Mouse (Mus musculus): ENCODE measurements around the gene Iqsec1. TPM values are rescaled to one million over a fixed set of nuclear protein-coding genes. Genes with fewer than 3 reads are reported as not detected.

The Iqsec1 gene
- polyA plus RNA-seq, 1 experiment = 41.7 TPM

GRCm38 (mm10) chr6:90823322-90823721 is 165.2 kb downstream of the Iqsec1 start:
- TF ChIP-seq CTCF (IDR thresholded peaks at IDR 0.05; ENCODE audit: low read depth, low read length) (no peak), POLR2A (IDR thresholded peaks at IDR 0.05; ENCODE audit: insufficient read depth, low read length) (no peak), EP300 (IDR thresholded peaks at IDR 0.05; ENCODE audit: insufficient read depth, low read depth, low read length) (no peak)
- H3K36me3 ChIP-seq (ENCODE audit: control insufficient read depth, insufficient read depth, low read length, poor library complexity, severe bottlenecking) = no peaks in the 10 kb centered on the region
- H3K9me3 ChIP-seq (replicated peaks; ENCODE audit: control insufficient read depth, insufficient read depth, low read length, poor library complexity, severe bottlenecking) = no peaks in the 10 kb centered on the region

GRCm38 (mm10) chr6:90821916-90822602 is 166.4 kb downstream of the Iqsec1 start:
- Histone ChIP-seq H3K27ac (ENCODE audit: insufficient read depth, low read length) (no peak overlapping the region), H3K9ac (ENCODE audit: low read depth, poor library complexity, severe bottlenecking) (no peak overlapping the region), H3K36me3 (ENCODE audit: control insufficient read depth, insufficient read depth, low read length, poor library complexity, severe bottlenecking) (no peaks in the 10 kb centered on the region), H3K4me1 (ENCODE audit: control insufficient read depth, insufficient read depth, low read length) (no peaks in the 10 kb centered on the region), H3K9me3 (replicated peaks; ENCODE audit: control insufficient read depth, insufficient read depth, low read length, poor library complexity, severe bottlenecking) (no peaks in the 10 kb centered on the region), H3K27me3 (ENCODE audit: control insufficient read depth, insufficient read depth, low read length, poor library complexity, severe bottlenecking) (no peaks in the 10 kb centered on the region), H3K4me3 (ENCODE audit: low read depth, low read length) (no peak overlapping the region)
- no peak for TF ChIP-seq EP300 (IDR thresholded peaks at IDR 0.05; ENCODE audit: insufficient read depth, low read depth, low read length)
- TF ChIP-seq CTCF (IDR thresholded peaks at IDR 0.05; ENCODE audit: low read depth, low read length) = no peak
- no peak for TF ChIP-seq POLR2A (IDR thresholded peaks at IDR 0.05; ENCODE audit: insufficient read depth, low read length)

More at GRCm38 (mm10) chr6:90823322-90823721, 165.2 kb downstream of the Iqsec1 start:
- Histone ChIP-seq H3K27ac (ENCODE audit: insufficient read depth, low read length) (no peak overlapping the region), H3K27me3 (ENCODE audit: control insufficient read depth, insufficient read depth, low read length, poor library complexity, severe bottlenecking) (no peaks in the 10 kb centered on the region), H3K9ac (ENCODE audit: low read depth, poor library complexity, severe bottlenecking) (no peak overlapping the region), H3K4me3 (ENCODE audit: low read depth, low read length) (no peak overlapping the region), H3K4me1 (ENCODE audit: control insufficient read depth, insufficient read depth, low read length) (no peaks in the 10 kb centered on the region)

DNA sequence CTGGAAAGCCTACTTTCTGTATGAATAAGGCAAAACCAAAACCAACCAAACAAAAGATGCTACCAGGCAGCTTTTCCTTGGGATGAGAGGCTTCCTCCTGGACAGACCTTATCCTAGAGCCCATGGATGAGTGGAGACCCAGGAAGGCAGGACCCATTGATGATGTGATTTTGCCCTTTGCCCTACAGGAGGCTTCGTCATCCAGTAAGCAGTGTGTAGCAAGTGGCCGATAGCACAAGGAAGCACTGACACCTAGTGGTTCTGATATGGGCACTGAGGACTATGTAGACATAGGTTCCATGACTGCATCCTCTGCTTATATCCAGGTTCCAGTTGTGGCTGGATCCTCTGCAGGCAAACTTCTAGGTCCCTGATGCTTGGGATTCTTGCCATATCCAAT is 168.6 kb downstream of the Iqsec1 start:
- Histone ChIP-seq H3K27me3 (ENCODE audit: control insufficient read depth, insufficient read depth, low read length, poor library complexity, severe bottlenecking) (no peaks in the 10 kb centered on the region), H3K4me3 (ENCODE audit: low read depth, low read length) (no peak overlapping the region), H3K27ac (ENCODE audit: insufficient read depth, low read length) (no peak overlapping the region), H3K9ac (ENCODE audit: low read depth, poor library complexity, severe bottlenecking) (no peak overlapping the region), H3K36me3 (ENCODE audit: control insufficient read depth, insufficient read depth, low read length, poor library complexity, severe bottlenecking) (no peaks in the 10 kb centered on the region), H3K4me1 (ENCODE audit: control insufficient read depth, insufficient read depth, low read length) (no peaks in the 10 kb centered on the region), H3K9me3 (replicated peaks; ENCODE audit: control insufficient read depth, insufficient read depth, low read length, poor library complexity, severe bottlenecking) (no peaks in the 10 kb centered on the region)
- TF ChIP-seq CTCF (IDR thresholded peaks at IDR 0.05; ENCODE audit: low read depth, low read length) (peak; percentile 10), POLR2A (IDR thresholded peaks at IDR 0.05; ENCODE audit: insufficient read depth, low read length) (no peak)

DNA sequence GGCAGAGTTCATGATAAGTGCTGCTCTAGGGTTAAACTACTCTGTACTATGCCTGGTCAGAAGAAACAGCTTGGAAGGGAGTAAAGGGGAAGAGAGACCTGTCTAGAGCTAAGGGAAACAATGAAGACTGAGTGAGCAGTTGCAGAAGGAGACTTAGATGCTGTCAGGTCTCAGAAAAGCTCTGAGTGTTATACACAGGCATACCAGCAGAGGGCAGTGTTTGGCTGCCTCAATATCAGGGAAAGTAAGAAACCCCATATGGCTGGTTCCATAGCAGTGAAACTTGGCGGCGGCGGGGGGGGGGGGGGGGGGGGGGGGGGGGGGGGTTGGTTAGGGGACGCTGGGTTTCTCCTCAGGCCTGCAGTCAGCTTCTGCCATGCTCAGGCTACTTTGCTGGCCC is 169.5 kb downstream of the Iqsec1 start:
- no peaks in the 10 kb centered on the region for H3K27me3 ChIP-seq (ENCODE audit: control insufficient read depth, insufficient read depth, low read length, poor library complexity, severe bottlenecking)
- no peak for TF ChIP-seq EP300 (IDR thresholded peaks at IDR 0.05; ENCODE audit: insufficient read depth, low read depth, low read length)
- TF ChIP-seq POLR2A (IDR thresholded peaks at IDR 0.05; ENCODE audit: insufficient read depth, low read length) = no peak
- TF ChIP-seq CTCF (IDR thresholded peaks at IDR 0.05; ENCODE audit: low read depth, low read length) = no peak
- H3K9me3 ChIP-seq (replicated peaks; ENCODE audit: control insufficient read depth, insufficient read depth, low read length, poor library complexity, severe bottlenecking) = no peaks in the 10 kb centered on the region
- no peak overlapping the region for H3K4me3 ChIP-seq (ENCODE audit: low read depth, low read length)
- no peaks in the 10 kb centered on the region for H3K36me3 ChIP-seq (ENCODE audit: control insufficient read depth, insufficient read depth, low read length, poor library complexity, severe bottlenecking)
- no peaks in the 10 kb centered on the region for H3K4me1 ChIP-seq (ENCODE audit: control insufficient read depth, insufficient read depth, low read length)
- H3K9ac ChIP-seq (ENCODE audit: low read depth, poor library complexity, severe bottlenecking) = no peak overlapping the region
- no peak overlapping the region for H3K27ac ChIP-seq (ENCODE audit: insufficient read depth, low read length)

DNA sequence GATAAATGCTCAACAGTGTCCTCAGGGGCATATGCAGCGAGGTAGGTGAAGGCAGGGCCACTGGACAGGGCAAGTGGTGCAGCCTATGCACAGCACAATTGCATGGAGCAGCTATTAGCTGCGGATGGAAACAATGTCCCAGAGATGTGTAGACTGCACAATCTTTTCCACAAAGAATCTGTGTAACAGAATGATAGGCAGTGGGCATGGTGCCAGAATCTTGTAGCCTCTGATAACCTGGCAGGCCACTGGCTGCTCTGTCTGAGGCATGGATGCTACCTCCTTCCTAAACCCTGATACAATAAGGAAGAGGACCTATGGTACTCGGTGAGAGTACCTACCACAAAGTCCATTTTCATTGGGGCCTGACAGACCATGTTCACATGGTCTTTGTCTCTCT is 171.9 kb downstream of the Iqsec1 start:
- H3K27ac ChIP-seq (ENCODE audit: insufficient read depth, low read length) = no peak overlapping the region
- TF ChIP-seq EP300 (IDR thresholded peaks at IDR 0.05; ENCODE audit: insufficient read depth, low read depth, low read length) (no peak), CTCF (IDR thresholded peaks at IDR 0.05; ENCODE audit: low read depth, low read length) (no peak), POLR2A (IDR thresholded peaks at IDR 0.05; ENCODE audit: insufficient read depth, low read length) (no peak)
- H3K27me3 ChIP-seq (ENCODE audit: control insufficient read depth, insufficient read depth, low read length, poor library complexity, severe bottlenecking) = no peaks in the 10 kb centered on the region
- no peaks in the 10 kb centered on the region for H3K4me1 ChIP-seq (ENCODE audit: control insufficient read depth, insufficient read depth, low read length)
- no peaks in the 10 kb centered on the region for H3K9me3 ChIP-seq (replicated peaks; ENCODE audit: control insufficient read depth, insufficient read depth, low read length, poor library complexity, severe bottlenecking)
- no peak overlapping the region for H3K4me3 ChIP-seq (ENCODE audit: low read depth, low read length)
- no peaks in the 10 kb centered on the region for H3K36me3 ChIP-seq (ENCODE audit: control insufficient read depth, insufficient read depth, low read length, poor library complexity, severe bottlenecking)
- H3K9ac ChIP-seq (ENCODE audit: low read depth, poor library complexity, severe bottlenecking) = no peak overlapping the region

DNA sequence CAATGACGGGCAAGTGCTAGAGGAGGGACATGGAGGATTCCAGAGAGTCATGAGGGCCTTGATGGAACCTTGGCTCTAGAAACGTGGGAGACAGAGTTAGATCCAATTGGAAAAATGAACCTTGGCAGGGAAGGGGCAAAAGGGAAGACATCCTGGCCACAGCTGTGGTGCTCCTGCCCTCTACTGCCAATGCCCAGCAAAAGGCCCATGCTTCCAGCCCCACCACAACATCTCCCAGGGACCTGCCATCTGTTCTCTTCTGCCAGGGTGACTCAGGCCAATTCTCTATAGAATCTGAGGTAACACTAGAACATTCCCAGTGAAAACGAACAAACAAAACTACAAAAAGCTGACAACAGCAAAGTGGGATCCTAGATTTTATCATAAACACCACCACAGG is 173.1 kb downstream of the Iqsec1 start:
- no peaks in the 10 kb centered on the region for H3K9me3 ChIP-seq (replicated peaks; ENCODE audit: control insufficient read depth, insufficient read depth, low read length, poor library complexity, severe bottlenecking)
- H3K27me3 ChIP-seq (ENCODE audit: control insufficient read depth, insufficient read depth, low read length, poor library complexity, severe bottlenecking) = no peaks in the 10 kb centered on the region
- no peaks in the 10 kb centered on the region for H3K36me3 ChIP-seq (ENCODE audit: control insufficient read depth, insufficient read depth, low read length, poor library complexity, severe bottlenecking)

More for the DNA sequence above, 173.1 kb downstream of the Iqsec1 start:
- TF ChIP-seq EP300 (IDR thresholded peaks at IDR 0.05; ENCODE audit: insufficient read depth, low read depth, low read length) (no peak), CTCF (IDR thresholded peaks at IDR 0.05; ENCODE audit: low read depth, low read length) (no peak), POLR2A (IDR thresholded peaks at IDR 0.05; ENCODE audit: insufficient read depth, low read length) (no peak)
- H3K4me1 ChIP-seq (ENCODE audit: control insufficient read depth, insufficient read depth, low read length) = no peaks in the 10 kb centered on the region
- no peak overlapping the region for H3K4me3 ChIP-seq (ENCODE audit: low read depth, low read length)
- H3K9ac ChIP-seq (ENCODE audit: low read depth, poor library complexity, severe bottlenecking) = no peak overlapping the region
- no peak overlapping the region for H3K27ac ChIP-seq (ENCODE audit: insufficient read depth, low read length)
